Comparison of ENCODE assay signal across 16 mouse cellular contexts in genomic region chr6:15370827-15371226, GRCm38 (mm10).
"Had no signal": no experiment of that assay in that cellular context is flagged by ENCODE, and none has a peak within 500 bp of the region (broad histone marks: within the 10 kb centered on the region; RNA-seq: fewer than 3 reads in every experiment).

No protein-coding gene starts in this region.

- H3K4me2 ChIP-seq: limb, embryonic 15.5 days; liver, embryonic 13.5 days; lung, embryonic 15.5 days; neural tube, embryonic 15.5 days; stomach, embryonic 15.5 days had no signal

- H3K27me3 ChIP-seq: limb, embryonic 15.5 days; liver, embryonic 13.5 days; lung, embryonic 15.5 days; neural tube, embryonic 15.5 days; stomach, embryonic 15.5 days had no signal

- H3K9ac ChIP-seq: limb, embryonic 15.5 days; liver, embryonic 13.5 days; liver, postnatal 0 days; lung, embryonic 15.5 days; neural tube, embryonic 15.5 days; stomach, embryonic 15.5 days had no signal

- ATAC-seq: intestine, postnatal 0 days; liver, postnatal 0 days had no signal

- H3K4me3 ChIP-seq: left cerebral cortex, adult 2 months; limb, embryonic 15.5 days; liver, embryonic 13.5 days; lung, embryonic 15.5 days; myocyte; neural tube, embryonic 15.5 days; stomach, embryonic 15.5 days had no signal

- H3K4me1 ChIP-seq: limb, embryonic 15.5 days; liver, embryonic 13.5 days; lung, embryonic 15.5 days; neural tube, embryonic 15.5 days had no signal

- H3K36me3 ChIP-seq: limb, embryonic 15.5 days; liver, embryonic 13.5 days; lung, embryonic 15.5 days; neural tube, embryonic 15.5 days; stomach, embryonic 15.5 days had no signal

- H3K9me3 ChIP-seq: limb, embryonic 15.5 days; liver, embryonic 13.5 days; lung, embryonic 15.5 days; neural tube, embryonic 15.5 days; stomach, embryonic 15.5 days had no signal

- DNase-seq: kidney, adult 8-10 months; kidney, postnatal 25 days; liver, embryonic 13.5 days; liver, postnatal 0 days; lung, postnatal 14 days; right cerebral cortex, postnatal 14 days; thymus, adult 2 months; thymus, postnatal 25 days had no signal

- H3K27ac ChIP-seq: left cerebral cortex, adult 2 months; limb, embryonic 15.5 days; liver, embryonic 13.5 days; lung, embryonic 15.5 days; macrophage; neural tube, embryonic 15.5 days; stomach, embryonic 15.5 days had no signal
